Mouse (Mus musculus) G1E (cell line): ENCODE data around the gene Cdcp2.

Source experiments
- CTCF ChIP-seq: IDR thresholded peaks from 2 replicates; pipeline ENCODE4 v1.5.1; 2012; ENCODE audit warnings: low read depth, low read length, inconsistent platforms, mixed read lengths
- GATA1 ChIP-seq: IDR thresholded peaks from 2 replicates; pipeline ENCODE4 v1.6.1; 2012; ENCODE audit warnings: borderline replicate concordance, low read length, inconsistent platforms, mixed read lengths
- POLR2AphosphoS5 ChIP-seq: IDR thresholded peaks from 2 replicates; pipeline ENCODE4 v1.6.1; 2012; ENCODE audit warnings: low read depth, low read length, inconsistent platforms; ENCODE audit not compliant: insufficient replicate concordance
- TAL1 ChIP-seq: conservative IDR thresholded peaks from 2 replicates; pipeline ENCODE4 v1.6.1; 2012; ENCODE audit warnings: low read depth, low read length, inconsistent platforms, mixed read lengths

DNA sequence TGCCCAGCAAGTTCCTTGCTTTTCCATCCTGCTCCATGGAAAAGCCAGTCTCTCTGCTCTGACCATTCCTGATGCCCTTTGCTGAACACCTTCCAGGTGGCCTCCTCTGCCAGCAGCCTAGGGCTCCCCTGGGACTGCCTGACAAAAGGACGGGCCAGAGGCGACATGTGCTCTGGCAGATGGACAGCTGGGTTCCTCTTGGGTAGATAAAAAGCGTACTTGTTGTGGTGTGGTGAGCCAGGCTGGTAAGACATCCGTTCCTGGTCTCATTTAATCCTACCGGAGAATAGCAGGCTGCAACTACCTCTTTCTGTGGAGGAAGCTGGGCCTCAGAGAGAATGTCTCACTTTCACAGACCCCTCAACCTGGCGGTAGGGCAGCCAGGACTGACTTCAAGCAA is 648 bp upstream of the Cdcp2 start:
- TF ChIP-seq CTCF = no peak
- no peak for TF ChIP-seq GATA1
- TF ChIP-seq POLR2AphosphoS5 = no peak
- TF ChIP-seq TAL1 = no peak
